Mouse (Mus musculus) bone marrow macrophage, adult 2 months (primary cell): ENCODE measurements around the gene Sec1.

Experiments used
- CTCF ChIP-seq: IDR thresholded peaks from 2 replicates; pipeline ENCODE4 v1.5.1; 2012; ENCODE audit warnings: low read depth, mild to moderate bottlenecking, low read length, moderate library complexity
- POLR2A ChIP-seq: IDR thresholded peaks from 2 replicates; pipeline ENCODE4 v1.6.1; 2012; ENCODE audit warnings: mild to moderate bottlenecking, low read depth, low read length, borderline replicate concordance

DNA sequence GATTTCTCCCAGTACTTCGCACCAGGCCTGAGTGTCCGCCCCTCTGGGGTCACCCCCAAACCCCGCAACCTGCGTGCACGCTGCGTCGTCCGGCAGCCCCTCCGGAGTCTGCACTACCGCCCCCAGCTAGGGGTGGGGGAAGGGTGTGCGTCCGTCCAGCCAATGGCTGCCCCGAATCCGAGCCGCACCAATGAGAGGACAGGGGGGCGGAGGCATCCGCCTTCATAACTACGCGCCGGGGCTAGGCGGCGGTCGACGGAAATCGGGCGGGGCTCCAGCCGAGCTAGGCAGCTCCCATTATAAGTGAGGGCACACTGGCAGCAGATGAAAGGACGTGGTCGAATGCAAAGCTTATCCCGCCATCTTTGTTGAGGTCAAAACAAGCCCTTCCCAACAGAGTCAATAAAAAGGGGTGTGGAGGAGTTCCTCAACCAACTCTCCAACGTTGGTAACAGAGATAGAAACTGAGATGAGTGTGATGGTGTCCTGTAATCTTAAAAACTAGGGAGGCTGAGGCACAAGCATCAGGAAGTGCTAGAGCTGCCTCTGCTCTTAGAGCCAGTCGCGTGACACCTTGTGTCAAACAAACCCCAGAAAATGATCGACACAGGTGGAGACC lies 21.0 kb upstream of the Sec1 start, which contains the start of gene Rpl18:
- TF ChIP-seq POLR2A (no peak), CTCF (no peak)
